In genomic region chr17:55702161-55702820, GRCm38 (mm10) we compare ENCODE assay signal across 8 mouse cellular contexts. TPM values are rescaled to one million over a fixed set of nuclear protein-coding genes. Genes with fewer than 3 reads are reported as not detected.
DNase-seq lines count a peak whose midpoint lies in the region; ATAC-seq and TF ChIP-seq lines count a peak whose summit lies in the region.

No protein-coding gene starts in this region.

- no peak overlapping the region for H3K9ac ChIP-seq in hindbrain, embryonic 11.5 days (ENCODE audit: low read depth, low read length)

- WGBS in forebrain, embryonic 10.5 days, result 66% methylated on average over 3 of the region's 3 CpGs
- 65% methylated on average over 3 of the region's 3 CpGs for WGBS in hindbrain, embryonic 11.5 days

- H3K27ac ChIP-seq in forebrain, embryonic 10.5 days, result no peak overlapping the region
- no peak overlapping the region for H3K27ac ChIP-seq in hindbrain, embryonic 11.5 days (ENCODE audit: low read depth, low read length)

- H3K27me3 ChIP-seq in G1E (ENCODE audit: insufficient read depth, low read length), result no peaks in the 10 kb centered on the region
- no peaks in the 10 kb centered on the region for H3K27me3 ChIP-seq in forebrain, embryonic 10.5 days (ENCODE audit: poor library complexity, severe bottlenecking)
- H3K27me3 ChIP-seq in hindbrain, embryonic 11.5 days (ENCODE audit: control insufficient read depth, insufficient read depth, low read length), result no peaks in the 10 kb centered on the region

- DNase-seq in G1E (ENCODE audit: low spot score), result no peak
- DNase-seq in c-Kit-negative CD71-positive TER-119-positive erythroid progenitor cells, embryonic 14.5 days (ENCODE audit: low read depth, low spot score), result peak; percentile 68
- peak; percentile 67 for DNase-seq in forebrain, embryonic 10.5 days (ENCODE audit: extremely low spot score, low spot score)
- peak; percentile 87 for DNase-seq in hindbrain, embryonic 11.5 days (ENCODE audit: low spot score)
- peak; percentile 81 to 85 for DNase-seq in layer of hippocampus, postnatal 10 days (ENCODE audit: low spot score in 2 of 2)
- peak; percentile 60 to 77 for DNase-seq in lung, postnatal 4 days
- peak; percentile 44 for DNase-seq in right cerebral cortex, adult 18-20 months
- DNase-seq in urinary bladder, postnatal 10 days (ENCODE audit: low spot score), result peak; percentile 36

- TF ChIP-seq CTCF in G1E (IDR thresholded peaks at IDR 0.05; ENCODE audit: low read depth, low read length), result 0 out of 2 replicates have a peak, but pooled peaks have one; percentile 31

- H3K36me3 ChIP-seq in G1E (replicated peaks), result peaks cover 57% of the 10 kb centered on the region
- peaks cover 42% of the 10 kb centered on the region for H3K36me3 ChIP-seq in forebrain, embryonic 10.5 days (replicated peaks)
- no peaks in the 10 kb centered on the region for H3K36me3 ChIP-seq in hindbrain, embryonic 11.5 days (ENCODE audit: control insufficient read depth, insufficient read depth, low read length)

- H3K9me3 ChIP-seq in G1E (replicated peaks), result no peaks in the 10 kb centered on the region
- no peaks in the 10 kb centered on the region for H3K9me3 ChIP-seq in forebrain, embryonic 10.5 days
- H3K9me3 ChIP-seq in hindbrain, embryonic 11.5 days (ENCODE audit: control insufficient read depth, low read length), result no peaks in the 10 kb centered on the region

- no peak overlapping the region for H3K4me2 ChIP-seq in hindbrain, embryonic 11.5 days (replicated peaks; ENCODE audit: low read depth, low read length)

- no peak overlapping the region for H3K4me3 ChIP-seq in G1E (ENCODE audit: low read depth, low read length)
- H3K4me3 ChIP-seq in forebrain, embryonic 10.5 days, result no peak overlapping the region
- no peak overlapping the region for H3K4me3 ChIP-seq in hindbrain, embryonic 11.5 days (ENCODE audit: low read depth, low read length)

- H3K4me1 ChIP-seq in G1E (ENCODE audit: insufficient read depth, low read depth, low read length), result no peaks in the 10 kb centered on the region
- no peaks in the 10 kb centered on the region for H3K4me1 ChIP-seq in forebrain, embryonic 10.5 days
- no peaks in the 10 kb centered on the region for H3K4me1 ChIP-seq in hindbrain, embryonic 11.5 days (replicated peaks; ENCODE audit: control insufficient read depth, insufficient read depth, low read length)

- ATAC-seq in G1E (ENCODE audit: extremely low read depth, insufficient number of reproducible peaks, low FRiP score, poor library complexity, severe bottlenecking), result peak; percentile 70
- peak; percentile 82 for ATAC-seq in hindbrain, embryonic 11.5 days (ENCODE audit: low FRiP score)

RNA-seq across cellular contexts. Expression of gene Pot1b, which starts 10.1 kb away (rescaled TPM):
- 18.4 and 24.8 TPM in 2 replicates for total RNA-seq in G1E (2014; fragmentation: Nextera tagmentation)
- total RNA-seq in G1E (2017), result 13.1 and 14.0 TPM in 2 replicates
- 0.45 and 0.67 TPM in 2 replicates for polyA plus RNA-seq in G1E (2012)
- 11.8 and 12.3 TPM in 2 replicates for polyA plus RNA-seq in forebrain, embryonic 10.5 days (2016; fragmentation: Nextera tagmentation; extraction: Ambion mirVana)
- 9.3 and 11.3 TPM in 2 replicates for polyA plus RNA-seq in hindbrain, embryonic 11.5 days (2014; fragmentation: Nextera tagmentation; extraction: Ambion mirVana)
- 1 to 10 TPM; 5.8 to 5.9 TPM for total RNA-seq in layer of hippocampus, postnatal 10 days (2021)

RNA-seq across cellular contexts. Expression of gene Adgre4, which starts 47.5 kb away (rescaled TPM):
- total RNA-seq in G1E (2014; fragmentation: Nextera tagmentation) (0.53 and 2.1 TPM in 2 replicates), G1E (2017) (0.70 and 1.1 TPM in 2 replicates)
- 0.02 TPM in 1 of 2 replicates, not detected in the other for polyA plus RNA-seq in G1E (2012)
- polyA plus RNA-seq in forebrain, embryonic 10.5 days (2016; fragmentation: Nextera tagmentation; extraction: Ambion mirVana), result 0.16 TPM in 1 of 2 replicates, not detected in the other
- polyA plus RNA-seq in hindbrain, embryonic 11.5 days (2014; fragmentation: Nextera tagmentation; extraction: Ambion mirVana), result 0.07 and 0.14 TPM in 2 replicates
- not detected for total RNA-seq in layer of hippocampus, postnatal 10 days (2021)
